Mouse (Mus musculus) liver, adult 2 months (tissue): ENCODE results near the gene Caly.

ENCODE experiments used
- CTCF ChIP-seq: fragments of 200-500 bp; IDR thresholded peaks from 2 replicates; pipeline ENCODE4 v1.5.1; 2011; ENCODE audit warnings: low read depth, low read length, control low read depth
- POLR2A ChIP-seq: fragments of 200-500 bp; IDR thresholded peaks from 2 replicates; pipeline ENCODE4 v1.6.1; 2011; ENCODE audit warnings: low read length, control low read depth; ENCODE audit not compliant: insufficient read depth; ENCODE audit errors: extremely low read depth

- TF ChIP-seq CTCF: no peak
- no peak for TF ChIP-seq POLR2A
Observed at GRCm38 (mm10) chr7:140092924-140093528, 10.7 kb upstream of the Caly start, which contains the start of gene Prap1.
